Mouse (Mus musculus) gastrocnemius, adult 8-10 months (tissue): ENCODE data around the gene Ccdc7a. TPM values are rescaled to one million over a fixed set of nuclear protein-coding genes. Genes with fewer than 3 reads are reported as not detected.

Source experiments
- DNase-seq, 2 experiments: peaks; one replicate each; pipeline ENCODE4 v3.0.0; 2022; ENCODE audit warnings: low spot score in 2 of 2
- total RNA-seq, 4 experiments: library from RNA; stranded (reverse); gene quantifications; 2 replicates each; pipeline ENCODE4 v1.2.4; 2022

The Ccdc7a gene
- total RNA-seq, 4 experiments from 2014 or later: not detected

- DNase-seq: no peak
Measured at GRCm38 (mm10) chr8:128686429-128686990, 378.8 kb downstream of the Ccdc7a start.

GRCm38 (mm10) chr8:128685507-128686428, 379.5 kb downstream of the Ccdc7a start, which contains the start of gene Itgb1:
Itgb1 (plus strand) TSS chr8:128685654.
- peak; percentile 87 to 90 for DNase-seq

- DNase-seq: no peak
Measured at GRCm38 (mm10) chr8:128684609-128685506, 380.5 kb downstream of the Ccdc7a start.

Other genes starting within 250 kb of the Ccdc7a start
- not detected for gene Ccdc7b, start 1.6 kb upstream of the Ccdc7a start, total RNA-seq
- gene Gm10999, start 66.1 kb upstream of the Ccdc7a start, total RNA-seq: not detected
- 10 to 100 TPM; 18.8 to 25.6 (median 24.0) TPM for gene 2610044O15Rik8, start 168.9 kb upstream of the Ccdc7a start, total RNA-seq